Mouse (Mus musculus) E14TG2a.4 (cell line): Measurements from ENCODE around the gene Gm28047.

Experiments used
- H3K27me3 ChIP-seq: 2 replicates; pipeline ENCODE4 v1.6.1; 2014; ENCODE audit warnings: low read length, control low read depth; ENCODE audit not compliant: insufficient read depth
- H3K36me3 ChIP-seq: 2 replicates; pipeline ENCODE4 v1.6.1; 2014; ENCODE audit warnings: low read length, control low read depth; ENCODE audit not compliant: insufficient read depth
- H3K4me1 ChIP-seq: replicated peaks from 2 replicates; pipeline ENCODE4 v1.6.1; 2014; ENCODE audit warnings: low read depth, low read length, control low read depth
- H3K4me3 ChIP-seq: replicated peaks from 2 replicates; pipeline ENCODE4 v1.5.1; 2014; ENCODE audit warnings: mild to moderate bottlenecking, low read length
- H3K9me3 ChIP-seq: 2 replicates; pipeline ENCODE4 v1.6.1; 2014; ENCODE audit warnings: low read length, control low read depth
- CTCF ChIP-seq: conservative IDR thresholded peaks from 2 replicates; pipeline ENCODE4 v1.5.1; 2014; ENCODE audit warnings: low read length
- NANOG ChIP-seq: IDR thresholded peaks from 2 replicates; pipeline ENCODE4 v1.6.1; 2014; ENCODE audit warnings: borderline replicate concordance, low read length, mixed read lengths
- POU5F1 ChIP-seq: IDR thresholded peaks from 2 replicates; pipeline ENCODE4 v1.6.1; 2014; ENCODE audit warnings: low read length, borderline replicate concordance

Gene Gm28047

GRCm38 (mm10) chr15:102572081-102572480 is 52.8 kb downstream of the Gm28047 start:
- no peaks in the 10 kb centered on the region for H3K9me3 ChIP-seq
- no peak overlapping the region for H3K4me3 ChIP-seq
- no peaks in the 10 kb centered on the region for H3K36me3 ChIP-seq
- no peaks in the 10 kb centered on the region for H3K4me1 ChIP-seq
- no peaks in the 10 kb centered on the region for H3K27me3 ChIP-seq
- TF ChIP-seq POU5F1 (no peak), CTCF (no peak), NANOG (no peak)

- Histone ChIP-seq H3K36me3 (0 out of 2 replicates have a peak, but pooled peaks cover 3% of the 10 kb centered on the region), H3K4me1 (no peaks in the 10 kb centered on the region), H3K9me3 (no peaks in the 10 kb centered on the region), H3K4me3 (no peak overlapping the region), H3K27me3 (no peaks in the 10 kb centered on the region)
- TF ChIP-seq POU5F1 (no peak), NANOG (no peak), CTCF (no peak)
Measured at GRCm38 (mm10) chr15:102567849-102568248, 57.0 kb downstream of the Gm28047 start.

- Histone ChIP-seq H3K27me3 (no peaks in the 10 kb centered on the region), H3K36me3 (peaks cover 10% of the 10 kb centered on the region), H3K4me3 (no peak overlapping the region), H3K4me1 (no peaks in the 10 kb centered on the region), H3K9me3 (no peaks in the 10 kb centered on the region)
- no peak for TF ChIP-seq POU5F1
- no peak for TF ChIP-seq NANOG
Measured at GRCm38 (mm10) chr15:102563681-102564080, 61.2 kb downstream of the Gm28047 start.

GRCm38 (mm10) chr15:102563061-102563460 is 61.8 kb downstream of the Gm28047 start:
- no peaks in the 10 kb centered on the region for H3K4me1 ChIP-seq
- no peak for TF ChIP-seq NANOG
- no peak for TF ChIP-seq POU5F1
- no peak for TF ChIP-seq CTCF
- no peak overlapping the region for H3K4me3 ChIP-seq
- no peaks in the 10 kb centered on the region for H3K9me3 ChIP-seq
- H3K27me3 ChIP-seq: no peaks in the 10 kb centered on the region
- H3K36me3 ChIP-seq: peaks cover 10% of the 10 kb centered on the region

GRCm38 (mm10) chr15:102562491-102562890 is 62.4 kb downstream of the Gm28047 start:
- Histone ChIP-seq H3K4me3 (no peak overlapping the region), H3K36me3 (peaks cover 10% of the 10 kb centered on the region), H3K27me3 (no peaks in the 10 kb centered on the region), H3K4me1 (no peaks in the 10 kb centered on the region), H3K9me3 (no peaks in the 10 kb centered on the region)
- TF ChIP-seq NANOG (no peak), CTCF (no peak), POU5F1 (no peak)

- Histone ChIP-seq H3K9me3 (no peaks in the 10 kb centered on the region), H3K4me1 (no peaks in the 10 kb centered on the region), H3K36me3 (peaks cover 36% of the 10 kb centered on the region), H3K4me3 (no peak overlapping the region), H3K27me3 (no peaks in the 10 kb centered on the region)
- TF ChIP-seq CTCF: no peak
- no peak for TF ChIP-seq POU5F1
- TF ChIP-seq NANOG: no peak
Measured at GRCm38 (mm10) chr15:102557580-102557979, 67.3 kb downstream of the Gm28047 start.

GRCm38 (mm10) chr15:102555581-102555980 is 69.3 kb downstream of the Gm28047 start:
- H3K9me3 ChIP-seq: no peaks in the 10 kb centered on the region
- H3K4me3 ChIP-seq: no peak overlapping the region
- H3K36me3 ChIP-seq: peaks cover 44% of the 10 kb centered on the region
- TF ChIP-seq NANOG: no peak
- TF ChIP-seq CTCF: no peak
- no peak for TF ChIP-seq POU5F1
- H3K27me3 ChIP-seq: no peaks in the 10 kb centered on the region
- no peaks in the 10 kb centered on the region for H3K4me1 ChIP-seq

- H3K27me3 ChIP-seq: no peaks in the 10 kb centered on the region
- peaks cover 45% of the 10 kb centered on the region for H3K36me3 ChIP-seq
Measured at GRCm38 (mm10) chr15:102552599-102552998, 72.3 kb downstream of the Gm28047 start.

GRCm38 (mm10) chr15:102547478-102547877 is 77.4 kb downstream of the Gm28047 start:
- Histone ChIP-seq H3K4me1 (no peaks in the 10 kb centered on the region), H3K9me3 (no peaks in the 10 kb centered on the region), H3K27me3 (no peaks in the 10 kb centered on the region), H3K4me3 (no peak overlapping the region), H3K36me3 (peaks cover 48% of the 10 kb centered on the region)
- TF ChIP-seq CTCF: no peak
- no peak for TF ChIP-seq NANOG
- no peak for TF ChIP-seq POU5F1

More at GRCm38 (mm10) chr15:102552599-102552998, 72.3 kb downstream of the Gm28047 start:
- TF ChIP-seq CTCF (no peak), POU5F1 (no peak), NANOG (no peak)
- Histone ChIP-seq H3K4me3 (no peak overlapping the region), H3K9me3 (no peaks in the 10 kb centered on the region), H3K4me1 (no peaks in the 10 kb centered on the region)
